In genomic region chr1:39418852-39419251, GRCm38 (mm10) we compare ENCODE assay signal across 14 mouse cellular contexts.
"Had no signal": no experiment of that assay in that cellular context is flagged by ENCODE, and none has a peak within 500 bp of the region (broad histone marks: within the 10 kb centered on the region; RNA-seq: fewer than 3 reads in every experiment).

No protein-coding gene starts in this region.

- H3K27ac ChIP-seq: left cerebral cortex, adult 2 months; liver, embryonic 13.5 days; midbrain, embryonic 12.5 days had no signal

- DNase-seq: kidney, adult 2 months; kidney, postnatal 14 days; liver; liver, embryonic 13.5 days; liver, postnatal 0 days; right cerebral cortex, postnatal 14 days; thymus, postnatal 4 days had no signal

- H3K4me3 ChIP-seq: kidney, embryonic 15.5 days; left cerebral cortex, adult 2 months; liver, embryonic 13.5 days; lung, embryonic 15.5 days; midbrain, embryonic 12.5 days; stomach, embryonic 15.5 days had no signal

- H3K9me3 ChIP-seq: liver, embryonic 13.5 days; lung, embryonic 15.5 days; midbrain, embryonic 12.5 days; stomach, embryonic 15.5 days had no signal

- H3K4me2 ChIP-seq: kidney, embryonic 15.5 days; liver, embryonic 13.5 days; lung, embryonic 15.5 days; midbrain, embryonic 12.5 days; stomach, embryonic 15.5 days had no signal

- ATAC-seq: intestine, embryonic 16.5 days; midbrain, embryonic 16.5 days had no signal

- H3K27me3 ChIP-seq: kidney, embryonic 15.5 days; liver, embryonic 13.5 days; lung, embryonic 15.5 days; midbrain, embryonic 12.5 days; stomach, embryonic 15.5 days had no signal

- H3K9ac ChIP-seq: kidney, embryonic 15.5 days; liver, embryonic 13.5 days; liver, postnatal 0 days; lung, embryonic 15.5 days; midbrain, embryonic 12.5 days; stomach, embryonic 15.5 days had no signal

- H3K36me3 ChIP-seq: kidney, embryonic 15.5 days; lung, embryonic 15.5 days; midbrain, embryonic 12.5 days; stomach, embryonic 15.5 days had no signal
